Mouse (Mus musculus): Measurements from ENCODE around the gene Syt9. TPM values are rescaled to one million over a fixed set of nuclear protein-coding genes. Genes with fewer than 3 reads are reported as not detected.
"Not testable (repeated sequence)": the region's sequence is repeated elsewhere in the genome, so short reads cannot be mapped to it uniquely, and the experiment has no call there.

The Syt9 gene
- polyA plus RNA-seq, 1 experiment: 12.3 TPM

- DNase-seq (ENCODE audit: low read depth): no peak
- TF ChIP-seq POLR2A (IDR thresholded peaks at IDR 0.05; ENCODE audit: borderline replicate concordance, extremely low read depth, insufficient read depth, insufficient read length, poor library complexity, severe bottlenecking) (no peak), CTCF (IDR thresholded peaks at IDR 0.05; ENCODE audit: borderline replicate concordance, extremely low read depth, insufficient read depth, insufficient read length) (no peak)
Measured at GRCm38 (mm10) chr7:107462962-107463361, 92.4 kb downstream of the Syt9 start.

GRCm38 (mm10) chr7:107465081-107465480 is 94.6 kb downstream of the Syt9 start:
- TF ChIP-seq CTCF (IDR thresholded peaks at IDR 0.05; ENCODE audit: borderline replicate concordance, extremely low read depth, insufficient read depth, insufficient read length): no peak
- TF ChIP-seq POLR2A (IDR thresholded peaks at IDR 0.05; ENCODE audit: borderline replicate concordance, extremely low read depth, insufficient read depth, insufficient read length, poor library complexity, severe bottlenecking): no peak
- DNase-seq (ENCODE audit: low read depth): no peak

GRCm38 (mm10) chr7:107478979-107479965 is 108.7 kb downstream of the Syt9 start:
- TF ChIP-seq POLR2A (IDR thresholded peaks at IDR 0.05; ENCODE audit: borderline replicate concordance, extremely low read depth, insufficient read depth, insufficient read length, poor library complexity, severe bottlenecking) (no peak), CTCF (IDR thresholded peaks at IDR 0.05; ENCODE audit: borderline replicate concordance, extremely low read depth, insufficient read depth, insufficient read length) (no peak)
- DNase-seq (ENCODE audit: low read depth): no peak

GRCm38 (mm10) chr7:107485709-107486108 is 115.2 kb downstream of the Syt9 start:
- not testable (repeated sequence) for DNase-seq (ENCODE audit: low read depth)

GRCm38 (mm10) chr7:107495428-107495827 is 124.9 kb downstream of the Syt9 start:
- no peak for TF ChIP-seq POLR2A (IDR thresholded peaks at IDR 0.05; ENCODE audit: borderline replicate concordance, extremely low read depth, insufficient read depth, insufficient read length, poor library complexity, severe bottlenecking)
- TF ChIP-seq CTCF (IDR thresholded peaks at IDR 0.05; ENCODE audit: borderline replicate concordance, extremely low read depth, insufficient read depth, insufficient read length): no peak

GRCm38 (mm10) chr7:107496923-107497322 is 126.4 kb downstream of the Syt9 start:
- DNase-seq (ENCODE audit: low read depth): peak; percentile 47
- TF ChIP-seq POLR2A (IDR thresholded peaks at IDR 0.05; ENCODE audit: borderline replicate concordance, extremely low read depth, insufficient read depth, insufficient read length, poor library complexity, severe bottlenecking): no peak
- TF ChIP-seq CTCF (IDR thresholded peaks at IDR 0.05; ENCODE audit: borderline replicate concordance, extremely low read depth, insufficient read depth, insufficient read length): no peak

More at GRCm38 (mm10) chr7:107495428-107495827, 124.9 kb downstream of the Syt9 start:
- DNase-seq (ENCODE audit: low read depth): no peak

- TF ChIP-seq CTCF (IDR thresholded peaks at IDR 0.05; ENCODE audit: borderline replicate concordance, extremely low read depth, insufficient read depth, insufficient read length) (no peak), POLR2A (IDR thresholded peaks at IDR 0.05; ENCODE audit: borderline replicate concordance, extremely low read depth, insufficient read depth, insufficient read length, poor library complexity, severe bottlenecking) (no peak)
- no peak for DNase-seq (ENCODE audit: low read depth)
Measured at GRCm38 (mm10) chr7:107500641-107501040, 130.1 kb downstream of the Syt9 start.

GRCm38 (mm10) chr7:107504761-107505712 is 134.5 kb downstream of the Syt9 start:
- peak; percentile 46 for DNase-seq (ENCODE audit: low read depth)
- TF ChIP-seq POLR2A (IDR thresholded peaks at IDR 0.05; ENCODE audit: borderline replicate concordance, extremely low read depth, insufficient read depth, insufficient read length, poor library complexity, severe bottlenecking): no peak
- TF ChIP-seq CTCF (IDR thresholded peaks at IDR 0.05; ENCODE audit: borderline replicate concordance, extremely low read depth, insufficient read depth, insufficient read length): no peak

GRCm38 (mm10) chr7:107507920-107508319 is 137.4 kb downstream of the Syt9 start:
- TF ChIP-seq POLR2A (IDR thresholded peaks at IDR 0.05; ENCODE audit: borderline replicate concordance, extremely low read depth, insufficient read depth, insufficient read length, poor library complexity, severe bottlenecking) (no peak), CTCF (IDR thresholded peaks at IDR 0.05; ENCODE audit: borderline replicate concordance, extremely low read depth, insufficient read depth, insufficient read length) (no peak)
- no peak for DNase-seq (ENCODE audit: low read depth)

- DNase-seq (ENCODE audit: low read depth): no peak
- TF ChIP-seq POLR2A (IDR thresholded peaks at IDR 0.05; ENCODE audit: borderline replicate concordance, extremely low read depth, insufficient read depth, insufficient read length, poor library complexity, severe bottlenecking) (no peak), CTCF (IDR thresholded peaks at IDR 0.05; ENCODE audit: borderline replicate concordance, extremely low read depth, insufficient read depth, insufficient read length) (no peak)
Measured at GRCm38 (mm10) chr7:107509740-107510139, 139.2 kb downstream of the Syt9 start.

GRCm38 (mm10) chr7:107516704-107517410 is 146.3 kb downstream of the Syt9 start:
- TF ChIP-seq CTCF (IDR thresholded peaks at IDR 0.05; ENCODE audit: borderline replicate concordance, extremely low read depth, insufficient read depth, insufficient read length) (no peak), POLR2A (IDR thresholded peaks at IDR 0.05; ENCODE audit: borderline replicate concordance, extremely low read depth, insufficient read depth, insufficient read length, poor library complexity, severe bottlenecking) (no peak)
- peak; percentile 90 for DNase-seq (ENCODE audit: low read depth)
